Mouse (Mus musculus) liver, embryonic 13.5 days (tissue): ENCODE measurements around the gene Col2a1. TPM values are rescaled to one million over a fixed set of nuclear protein-coding genes. Genes with fewer than 3 reads are reported as not detected.

ENCODE experiments used
- ATAC-seq: fragments of 200-750 bp; cut with Nextera tagmentation; 2 replicates; pipeline ENCODE4 v1.8.0; 2017; ENCODE audit warnings: low read depth, mild to moderate bottlenecking, moderate number of reproducible peaks, moderate library complexity
- DNase-seq: peaks from one replicate; pipeline ENCODE4 v3.0.0; 2022
- H3K27ac ChIP-seq: fragments of 300-500 bp; sonication (generic); 2 replicates; pipeline ENCODE4 v1.5.1; 2015; ENCODE audit warnings: moderate library complexity, mild to moderate bottlenecking, inconsistent platforms
- H3K27me3 ChIP-seq: fragments of 300-500 bp; sonication (generic); 2 replicates; pipeline ENCODE4 v1.6.1; 2015; ENCODE audit warnings: mild to moderate bottlenecking, inconsistent platforms
- H3K36me3 ChIP-seq: fragments of 300-500 bp; sonication (generic); 2 replicates; pipeline ENCODE4 v1.6.1; 2015; ENCODE audit warnings: mild to moderate bottlenecking, inconsistent platforms
- H3K4me1 ChIP-seq: fragments of 300-500 bp; sonication (generic); replicated peaks from 2 replicates; pipeline ENCODE4 v1.6.1; 2015; ENCODE audit warnings: inconsistent platforms
- H3K4me2 ChIP-seq: fragments of 300-500 bp; sonication (generic); 2 replicates; pipeline ENCODE4 v1.6.1; 2015; ENCODE audit warnings: inconsistent platforms, mild to moderate bottlenecking, moderate library complexity
- H3K4me3 ChIP-seq: fragments of 300-500 bp; sonication (generic); replicated peaks from 2 replicates; pipeline ENCODE4 v1.5.1; 2015; ENCODE audit warnings: mild to moderate bottlenecking, inconsistent platforms
- H3K9ac ChIP-seq: fragments of 300-500 bp; sonication (generic); 2 replicates; pipeline ENCODE4 v1.6.1; 2015; ENCODE audit warnings: mild to moderate bottlenecking, inconsistent platforms
- H3K9me3 ChIP-seq: fragments of 300-500 bp; sonication (generic); replicated peaks from 2 replicates; pipeline ENCODE4 v1.6.1; 2016; ENCODE audit warnings: inconsistent platforms
- WGBS: fragments of 180-500 bp; shearing (Covaris S2); methylation state at CpG from one replicate; pipeline ENCODE4 v1.1.7; 2015; ENCODE audit not compliant: insufficient replicate concordance; 5-methylcytosine and 5-hydroxymethylcytosine counted together
- polyA plus RNA-seq: library from polyadenylated mRNA; unstranded; fragments of >200 nt; fragmentation: Nextera tagmentation; extraction: Ambion mirVana; gene quantifications from 2 replicates; pipeline ENCODE4 v1.2.1, GENCODE M21; 2015

Col2a1 gene
- polyA plus RNA-seq, 1 experiment from 2014 or later, result 0.27 TPM

DNA sequence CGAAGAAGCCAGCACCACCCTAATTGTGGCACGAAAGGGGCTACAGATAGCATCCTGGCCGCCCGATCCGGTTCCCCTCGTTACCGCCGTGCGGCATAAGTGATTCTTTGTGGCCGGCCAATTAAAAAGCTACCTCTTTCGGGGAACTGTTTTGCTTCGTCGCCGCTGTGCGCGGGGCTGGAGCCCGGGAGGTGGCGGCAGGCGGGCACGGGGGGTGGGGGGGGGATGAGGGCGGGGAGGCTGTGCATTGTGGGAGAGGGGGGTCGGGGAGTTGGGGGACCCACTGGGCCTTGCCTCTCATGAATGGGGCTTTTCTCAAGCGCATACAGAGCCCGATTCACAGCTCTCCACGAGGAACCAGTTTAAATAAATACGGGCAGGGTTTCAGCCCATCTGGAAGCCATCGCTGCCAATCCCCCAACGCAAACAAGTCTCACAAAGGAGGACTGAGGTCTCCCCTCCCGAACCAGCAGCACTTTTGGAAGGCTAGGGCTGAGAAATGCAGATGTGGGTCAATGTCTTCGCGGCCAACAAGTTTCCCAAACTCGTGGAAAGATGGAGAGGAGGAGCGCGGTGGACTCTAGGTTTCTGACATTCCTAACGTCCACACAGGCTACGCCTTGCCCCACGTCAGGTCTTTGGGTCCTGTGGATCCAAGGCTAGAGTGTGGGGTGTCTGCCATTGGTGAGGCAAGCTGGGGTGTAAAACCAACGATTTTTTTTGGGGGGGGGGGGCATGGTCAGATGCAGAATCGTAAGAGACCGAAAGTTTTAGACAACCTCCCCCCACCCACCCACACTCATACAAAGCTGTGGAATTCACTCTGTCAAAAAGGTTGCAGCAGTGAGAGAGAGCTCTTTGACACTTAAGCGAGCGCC lies 2.1 kb downstream of the Col2a1 start:
- Histone ChIP-seq H3K4me1 (peaks cover 13% of the 10 kb centered on the region), H3K9me3 (no peaks in the 10 kb centered on the region), H3K27me3 (peaks cover 100% of the 10 kb centered on the region), H3K27ac (no peak overlapping the region), H3K9ac (no peak overlapping the region), H3K36me3 (no peaks in the 10 kb centered on the region), H3K4me3 (peak overlapping the region; percentile 13; the same call in 1 of the 2 replicates), H3K4me2 (peak overlapping the region; percentile 14; the same call in 1 of the 2 replicates)
- DNase-seq (no peak), ATAC-seq (no peak)
- WGBS, result 1% methylated on average over 42 of the region's 42 CpGs

GRCm38 (mm10) chr15:98001321-98002112 lies 3.0 kb downstream of the Col2a1 start:
- no peaks in the 10 kb centered on the region for H3K36me3 ChIP-seq
- H3K4me2 ChIP-seq, result peak overlapping the region; percentile 5; the same call in 1 of the 2 replicates
- peak overlapping the region; percentile 13; the same call in 1 of the 2 replicates for H3K4me3 ChIP-seq
- peaks cover 99% of the 10 kb centered on the region for H3K27me3 ChIP-seq
- H3K9me3 ChIP-seq, result no peaks in the 10 kb centered on the region
- H3K4me1 ChIP-seq, result peaks cover 13% of the 10 kb centered on the region
- no peak for DNase-seq
- no peak overlapping the region for H3K9ac ChIP-seq
- no peak for ATAC-seq
- WGBS, result 2% methylated on average over 37 of the region's 37 CpGs
- H3K27ac ChIP-seq, result no peak overlapping the region

GRCm38 (mm10) chr15:97999991-98000390 lies 4.5 kb downstream of the Col2a1 start:
- no peak for DNase-seq
- peaks cover 13% of the 10 kb centered on the region for H3K4me1 ChIP-seq
- 4% methylated on average over 7 of the region's 7 CpGs for WGBS
- no peak overlapping the region for H3K27ac ChIP-seq
- no peak overlapping the region for H3K4me2 ChIP-seq
- H3K9ac ChIP-seq, result no peak overlapping the region
- H3K36me3 ChIP-seq, result no peaks in the 10 kb centered on the region
- no peaks in the 10 kb centered on the region for H3K9me3 ChIP-seq
- no peak overlapping the region for H3K4me3 ChIP-seq
- no peak for ATAC-seq
- peaks cover 94% of the 10 kb centered on the region for H3K27me3 ChIP-seq

- H3K9me3 ChIP-seq, result no peaks in the 10 kb centered on the region
- ATAC-seq, result no peak
- no peaks in the 10 kb centered on the region for H3K36me3 ChIP-seq
- H3K9ac ChIP-seq, result no peak overlapping the region
- H3K27me3 ChIP-seq, result peaks cover 90% of the 10 kb centered on the region
- no peak overlapping the region for H3K4me3 ChIP-seq
- no peak overlapping the region for H3K4me2 ChIP-seq
- WGBS, result 7% methylated on average over 13 of the region's 13 CpGs
- peaks cover 11% of the 10 kb centered on the region for H3K4me1 ChIP-seq
- no peak for DNase-seq
- no peak overlapping the region for H3K27ac ChIP-seq
Measured at GRCm38 (mm10) chr15:97999546-97999945, 4.9 kb downstream of the Col2a1 start.

DNA sequence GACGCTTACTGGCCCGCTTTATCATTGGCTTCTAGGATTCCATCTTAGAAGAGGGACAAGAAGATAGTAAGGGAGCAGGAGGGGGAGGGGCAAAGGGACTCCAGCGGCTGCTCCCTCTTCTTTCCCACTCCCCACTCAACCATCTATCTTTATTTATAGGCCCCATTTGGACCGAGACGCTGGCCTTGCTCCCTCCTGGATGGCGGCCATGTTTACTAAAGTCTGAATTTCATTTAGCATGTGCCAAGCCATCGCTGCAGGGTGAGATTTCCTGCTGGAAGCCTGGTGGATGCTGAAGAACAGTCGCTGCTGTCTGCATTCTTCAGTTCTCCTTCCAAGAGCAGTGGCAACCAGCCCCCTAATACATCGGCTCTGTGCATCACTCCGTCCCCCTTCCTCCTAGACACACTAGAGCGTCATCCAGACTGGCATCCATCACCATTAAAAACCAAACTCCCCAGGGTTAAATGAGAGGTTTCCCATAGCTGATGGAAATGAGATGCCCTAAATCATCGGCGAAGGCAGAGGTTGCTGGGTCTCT lies 7.7 kb downstream of the Col2a1 start:
- no peak for DNase-seq
- 66% methylated on average over 13 of the region's 13 CpGs for WGBS
- Histone ChIP-seq H3K4me3 (no peak overlapping the region), H3K4me1 (peaks cover 16% of the 10 kb centered on the region), H3K27ac (no peak overlapping the region), H3K27me3 (peaks cover 69% of the 10 kb centered on the region), H3K9ac (no peak overlapping the region), H3K9me3 (no peaks in the 10 kb centered on the region), H3K36me3 (no peaks in the 10 kb centered on the region), H3K4me2 (no peak overlapping the region)
- ATAC-seq, result no peak

DNA sequence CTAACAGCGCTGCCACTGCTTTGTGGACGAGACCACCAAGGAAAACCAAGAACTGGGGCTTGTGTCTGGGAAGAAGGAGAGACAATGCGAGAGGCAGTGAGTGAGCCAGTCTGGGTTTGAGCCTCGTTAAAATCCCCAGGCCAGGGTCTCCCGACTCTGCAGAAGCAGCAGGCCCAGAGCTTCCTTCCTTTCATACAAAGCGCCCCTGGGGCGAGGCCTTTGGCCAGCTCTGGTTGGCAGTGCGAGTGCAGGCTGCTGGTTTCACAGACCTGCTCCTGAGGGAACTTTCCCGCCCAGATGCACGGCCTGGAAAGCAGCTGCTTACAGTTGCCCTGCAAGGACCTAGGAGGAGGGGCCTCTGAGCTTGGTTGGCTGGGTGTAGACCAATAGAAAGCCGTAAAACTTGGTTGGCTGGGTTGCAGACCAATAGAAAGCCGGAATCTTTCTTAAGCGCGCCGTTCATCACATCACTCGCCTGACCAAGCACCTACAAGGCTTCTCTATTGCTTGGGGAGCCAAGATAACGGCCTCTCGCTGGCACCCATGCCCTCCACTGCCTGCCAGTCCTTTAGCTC lies 11.7 kb downstream of the Col2a1 start:
- Histone ChIP-seq H3K4me3 (peak overlapping the region; percentile 19; the same call in 1 of the 2 replicates), H3K4me1 (peaks cover 12% of the 10 kb centered on the region), H3K27ac (no peak overlapping the region), H3K4me2 (peak overlapping the region; percentile 38), H3K27me3 (peaks cover 39% of the 10 kb centered on the region), H3K9ac (peak overlapping the region; percentile 26; the same call in 1 of the 2 replicates), H3K9me3 (no peaks in the 10 kb centered on the region), H3K36me3 (no peaks in the 10 kb centered on the region)
- ATAC-seq, result peak; percentile 86
- peak; percentile 50 for DNase-seq
- WGBS, result 9% methylated on average over 18 of the region's 18 CpGs

GRCm38 (mm10) chr15:97992027-97992711 lies 12.3 kb downstream of the Col2a1 start:
- ATAC-seq (no peak), DNase-seq (no peak)
- Histone ChIP-seq H3K4me2 (peak overlapping the region; percentile 38), H3K9me3 (no peaks in the 10 kb centered on the region), H3K27ac (no peak overlapping the region), H3K4me1 (peaks cover 12% of the 10 kb centered on the region), H3K4me3 (no peak overlapping the region), H3K36me3 (no peaks in the 10 kb centered on the region), H3K27me3 (peaks cover 36% of the 10 kb centered on the region), H3K9ac (peak overlapping the region; percentile 26; the same call in 1 of the 2 replicates)
- 53% methylated on average over 13 of the region's 13 CpGs for WGBS

DNA sequence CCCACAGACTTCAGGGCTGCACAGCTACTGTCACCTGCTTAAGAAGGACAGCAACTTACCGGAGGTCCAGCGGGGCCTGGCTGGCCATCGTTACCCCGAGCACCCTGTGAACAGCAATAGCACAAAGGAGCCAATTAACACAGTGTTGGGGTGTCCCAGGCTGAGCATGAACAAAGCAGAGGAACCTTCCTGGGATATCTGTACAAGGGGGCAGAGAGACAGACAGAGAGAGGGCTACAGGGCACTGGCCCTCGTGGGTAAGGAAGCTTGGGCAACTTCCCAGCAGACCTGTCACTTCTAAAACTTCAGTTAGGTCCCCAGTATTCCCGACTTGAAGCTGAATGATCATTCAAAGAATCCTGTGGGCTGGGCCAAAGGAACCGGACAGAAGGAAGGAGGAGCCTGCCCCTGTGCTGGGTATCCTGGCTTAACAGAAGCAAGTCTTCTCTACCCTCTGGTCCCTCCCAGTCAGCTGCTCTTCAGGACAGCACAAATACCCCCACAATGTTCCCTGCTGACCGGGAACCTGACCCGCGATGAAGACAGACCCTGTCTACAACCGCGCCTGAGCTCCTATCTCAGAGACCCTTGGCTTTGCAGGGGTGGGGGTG lies 13.1 kb downstream of the Col2a1 start:
- Histone ChIP-seq H3K4me3 (no peak overlapping the region), H3K27ac (no peak overlapping the region), H3K4me2 (no peak overlapping the region), H3K27me3 (peaks cover 29% of the 10 kb centered on the region), H3K4me1 (peaks cover 12% of the 10 kb centered on the region), H3K9ac (no peak overlapping the region), H3K9me3 (no peaks in the 10 kb centered on the region), H3K36me3 (no peaks in the 10 kb centered on the region)
- 32% methylated on average over 12 of the region's 12 CpGs for WGBS
- no peak for ATAC-seq
- DNase-seq, result no peak

- Histone ChIP-seq H3K36me3 (no peaks in the 10 kb centered on the region), H3K9ac (no peak overlapping the region), H3K4me1 (peaks cover 12% of the 10 kb centered on the region), H3K4me2 (no peak overlapping the region), H3K4me3 (no peak overlapping the region), H3K9me3 (no peaks in the 10 kb centered on the region), H3K27me3 (peaks cover 26% of the 10 kb centered on the region), H3K27ac (no peak overlapping the region)
- ATAC-seq (no peak), DNase-seq (no peak)
- 21% methylated on average over 4 of the region's 4 CpGs for WGBS
Measured at GRCm38 (mm10) chr15:97990721-97991120, 13.8 kb downstream of the Col2a1 start.

DNA sequence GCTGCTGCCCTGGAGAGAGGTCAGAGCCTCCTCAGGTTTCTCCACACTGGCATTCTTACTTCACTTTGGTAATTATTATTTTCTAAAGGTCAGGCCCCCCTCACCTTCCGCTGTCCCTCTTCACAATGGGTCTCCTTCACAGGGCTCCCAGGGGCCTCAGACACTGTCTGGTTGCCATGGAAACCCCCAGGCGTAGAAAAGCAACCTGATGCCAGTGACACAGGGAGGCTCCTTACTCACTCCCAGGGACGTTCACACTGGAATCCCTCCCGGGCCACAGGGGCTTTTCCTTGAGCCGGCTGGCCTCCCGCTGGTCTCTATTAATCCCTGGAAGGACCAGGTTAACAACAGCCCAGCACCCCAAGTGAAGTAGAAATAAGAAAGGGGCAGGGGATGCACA lies 14.4 kb downstream of the Col2a1 start:
- Histone ChIP-seq H3K9ac (no peak overlapping the region), H3K4me1 (peaks cover 12% of the 10 kb centered on the region), H3K27ac (no peak overlapping the region), H3K4me3 (no peak overlapping the region), H3K4me2 (no peak overlapping the region), H3K9me3 (no peaks in the 10 kb centered on the region), H3K36me3 (no peaks in the 10 kb centered on the region), H3K27me3 (peaks cover 21% of the 10 kb centered on the region)
- 15% methylated on average over 6 of the region's 6 CpGs for WGBS
- DNase-seq (no peak), ATAC-seq (no peak)
